Mouse (Mus musculus): ENCODE data around the gene C1ra. TPM values are rescaled to one million over a fixed set of nuclear protein-coding genes. Genes with fewer than 3 reads are reported as not detected.
"Not testable (repeated sequence)": the region's sequence is repeated elsewhere in the genome, so short reads cannot be mapped to it uniquely, and the experiment has no call there.

Gene C1ra
- polyA plus RNA-seq, 1 experiment from 2014 or later: 0.33 TPM

DNA sequence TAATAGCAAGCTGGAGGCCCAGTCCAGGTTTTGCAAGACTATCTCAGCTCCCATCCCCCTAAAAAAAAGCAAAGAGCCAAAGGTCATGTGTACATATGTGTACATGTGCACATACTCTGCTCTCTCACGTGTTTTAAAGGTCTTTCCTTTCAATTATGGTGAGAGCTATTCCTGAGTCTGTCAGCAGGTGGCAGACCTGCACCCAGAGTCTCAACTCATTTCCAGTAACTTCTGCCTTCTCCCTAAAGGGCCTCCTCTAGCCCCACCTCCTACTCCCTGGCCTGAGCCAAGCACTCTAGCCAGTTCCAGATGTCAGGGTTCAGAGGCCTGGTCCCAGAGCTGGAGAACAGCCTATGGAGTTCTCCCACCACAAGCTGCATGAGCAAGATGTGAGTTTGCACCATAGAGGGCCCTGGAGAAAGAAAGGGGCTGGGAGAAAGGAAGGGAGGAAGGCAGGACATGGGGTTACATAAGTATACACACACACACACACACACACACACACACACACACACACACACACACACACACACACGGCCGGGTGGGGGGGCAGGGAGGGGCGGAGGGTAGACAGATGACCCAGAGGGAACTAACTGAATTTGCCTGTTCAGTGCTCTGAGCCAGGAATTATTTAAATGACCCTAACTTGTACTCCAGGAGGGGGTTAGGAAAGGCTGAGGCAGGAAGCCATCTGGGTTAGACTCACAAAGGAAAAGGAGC is 19.2 kb upstream of the C1ra start, which contains the start of gene C1rl:
Gene C1rl (plus strand): TSS at position 272 of the 720 bp plus-strand sequence.
- Histone ChIP-seq H3K27ac (peak within 1 kb of the TSS; percentile 69; the same call in 1 of the 2 replicates), H3K27me3 (ENCODE audit: insufficient read depth, poor library complexity, severe bottlenecking) (no peaks in the 10 kb centered on the region), H3K36me3 (no peaks in the 10 kb centered on the region), H3K4me1 (replicated peaks) (peaks cover 4% of the 10 kb centered on the region), H3K9me3 (0 out of 2 replicates have a peak, but pooled peaks cover 3% of the 10 kb centered on the region), H3K4me3 (no peak within 1 kb of the TSS)
- 51% methylated on average over 4 of the region's 4 CpGs for WGBS
- DNase-seq (ENCODE audit: low spot score): peak; percentile 76

DNA sequence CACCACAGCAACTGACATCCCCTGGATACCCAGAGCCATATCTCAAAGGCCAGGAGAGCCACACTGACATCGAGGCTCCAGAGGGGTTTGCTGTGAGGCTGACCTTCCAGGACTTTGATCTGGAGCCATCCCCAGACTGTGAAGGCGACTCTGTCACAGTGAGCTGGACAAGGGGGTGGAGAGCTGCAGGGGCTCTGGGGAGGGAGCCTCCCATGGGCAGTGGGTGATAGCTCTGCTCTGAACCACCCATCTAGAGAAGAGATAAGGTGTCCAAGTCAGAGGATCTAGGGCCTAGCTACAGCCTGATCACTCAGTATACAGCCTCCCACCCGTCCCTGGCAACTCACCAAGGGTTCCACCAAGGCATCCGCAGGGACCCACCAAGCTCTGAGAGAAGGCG is 18.3 kb upstream of the C1ra start:
- peak overlapping the region; percentile 36; the same call in 1 of the 2 replicates for H3K27ac ChIP-seq
- no peak for DNase-seq (ENCODE audit: low spot score)
- peaks cover 4% of the 10 kb centered on the region for H3K4me1 ChIP-seq (replicated peaks)
- H3K4me3 ChIP-seq: no peak overlapping the region
- WGBS: 86% methylated on average over 5 of the region's 5 CpGs
- H3K9me3 ChIP-seq: 0 out of 2 replicates have a peak, but pooled peaks cover 3% of the 10 kb centered on the region
- H3K36me3 ChIP-seq: no peaks in the 10 kb centered on the region
- H3K27me3 ChIP-seq (ENCODE audit: insufficient read depth, poor library complexity, severe bottlenecking): no peaks in the 10 kb centered on the region

DNA sequence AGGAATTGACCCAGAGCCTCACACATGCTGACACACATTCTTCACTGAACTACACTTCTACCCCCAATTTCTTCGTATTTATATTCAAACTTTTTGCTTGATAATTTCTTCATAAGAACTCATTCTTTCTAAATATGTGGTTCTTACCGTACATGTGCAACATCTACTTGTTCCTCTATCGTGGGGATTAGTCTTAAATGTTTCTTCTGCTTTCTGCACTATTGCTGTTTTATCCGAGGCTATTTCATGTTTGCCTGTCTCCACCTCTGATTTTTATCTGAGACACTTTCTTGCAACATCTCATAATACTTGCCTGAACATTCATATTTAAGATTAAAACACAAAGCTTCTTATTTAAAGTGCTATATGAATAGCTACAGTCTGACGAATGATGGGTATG is 16.2 kb upstream of the C1ra start:
- Histone ChIP-seq H3K36me3 (no peaks in the 10 kb centered on the region), H3K9me3 (0 out of 2 replicates have a peak, but pooled peaks cover 3% of the 10 kb centered on the region), H3K27me3 (ENCODE audit: insufficient read depth, poor library complexity, severe bottlenecking) (no peaks in the 10 kb centered on the region), H3K4me3 (no peak overlapping the region), H3K4me1 (replicated peaks) (peaks cover 4% of the 10 kb centered on the region), H3K27ac (no peak overlapping the region)
- no peak for DNase-seq (ENCODE audit: low spot score)
- 93% methylated on average over 5 of the region's 5 CpGs for WGBS

DNA sequence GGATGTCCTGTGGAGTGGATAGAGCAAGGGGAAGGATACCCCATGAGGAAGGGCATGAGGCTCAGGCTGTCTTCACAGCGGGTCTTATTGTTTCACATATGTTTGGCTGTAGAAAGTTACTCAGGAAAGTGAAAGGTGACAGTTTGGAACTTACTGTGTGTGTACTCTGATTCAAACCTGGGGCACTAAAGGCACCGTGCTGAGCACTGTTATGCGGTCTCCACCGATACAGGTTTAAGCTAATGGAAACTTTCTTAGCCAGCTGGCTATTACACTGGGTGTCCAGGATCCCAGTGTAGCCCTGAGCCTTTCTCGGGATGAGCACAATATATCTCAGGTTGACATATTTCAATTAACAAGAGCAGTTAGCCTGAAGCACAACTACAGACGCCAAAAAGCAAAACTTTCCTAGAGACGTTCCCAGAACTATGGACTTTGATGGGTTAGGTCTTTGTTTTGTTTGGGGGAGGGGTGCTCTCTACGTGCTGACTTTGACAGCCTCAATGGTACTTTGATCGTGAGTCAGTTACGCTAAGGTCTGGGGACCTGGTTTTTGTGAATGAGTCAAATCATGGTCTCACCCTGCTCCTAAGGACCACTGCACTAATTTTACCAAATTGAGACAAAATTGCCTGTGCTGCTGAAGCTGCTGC is 12.2 kb upstream of the C1ra start:
- Histone ChIP-seq H3K9me3 (0 out of 2 replicates have a peak, but pooled peaks cover 3% of the 10 kb centered on the region), H3K27ac (no peak overlapping the region), H3K4me3 (no peak overlapping the region), H3K4me1 (replicated peaks) (no peaks in the 10 kb centered on the region), H3K27me3 (ENCODE audit: insufficient read depth, poor library complexity, severe bottlenecking) (no peaks in the 10 kb centered on the region), H3K36me3 (no peaks in the 10 kb centered on the region)
- DNase-seq (ENCODE audit: low spot score): no peak
- 41% methylated on average over 10 of the region's 10 CpGs for WGBS

DNA sequence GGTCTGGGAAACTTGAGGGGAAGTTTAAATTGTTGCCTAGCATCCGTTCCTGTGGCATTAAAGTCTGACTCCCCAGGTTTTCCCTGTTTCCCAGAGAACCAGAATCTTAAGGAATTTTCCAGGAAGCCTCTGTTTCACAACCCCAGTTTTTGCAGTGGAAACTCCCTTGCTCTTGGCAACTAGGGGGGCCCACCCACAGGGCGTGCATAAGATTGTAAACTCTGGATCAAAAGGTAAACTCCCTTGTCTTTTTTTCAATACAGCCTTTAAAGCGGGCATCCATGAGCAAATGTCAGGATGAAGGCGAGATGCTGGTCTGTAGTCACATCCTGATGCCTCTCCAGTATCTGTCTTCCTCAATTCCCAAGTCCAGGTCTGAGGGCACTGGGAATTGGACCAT is 10.7 kb upstream of the C1ra start:
- no peak for DNase-seq (ENCODE audit: low spot score)
- Histone ChIP-seq H3K36me3 (no peaks in the 10 kb centered on the region), H3K4me3 (no peak overlapping the region), H3K9me3 (no peaks in the 10 kb centered on the region), H3K27ac (no peak overlapping the region), H3K4me1 (replicated peaks) (no peaks in the 10 kb centered on the region), H3K27me3 (ENCODE audit: insufficient read depth, poor library complexity, severe bottlenecking) (no peaks in the 10 kb centered on the region)
- 86% methylated on average over 4 of the region's 4 CpGs for WGBS

DNA sequence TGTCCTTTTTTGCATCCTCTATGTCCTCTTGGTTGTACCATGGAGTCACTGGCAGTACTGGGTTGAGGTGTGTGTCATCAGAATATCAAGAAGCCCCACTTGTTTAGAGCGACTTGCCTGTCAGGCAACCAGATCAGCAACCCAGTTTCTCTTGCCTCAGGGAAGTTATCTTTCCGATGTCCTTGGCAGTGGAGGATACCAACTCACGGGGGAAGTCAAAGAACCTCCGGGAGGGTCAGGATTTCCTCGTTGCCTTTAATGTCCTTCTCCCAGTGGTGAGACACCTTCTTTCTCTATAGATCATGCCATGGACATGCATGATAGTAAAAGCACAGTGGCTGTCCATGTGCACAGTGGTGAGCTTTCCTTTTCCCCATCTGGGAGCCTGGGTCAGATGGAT is 10.2 kb upstream of the C1ra start:
- 87% methylated on average over 5 of the region's 5 CpGs for WGBS
- Histone ChIP-seq H3K27me3 (ENCODE audit: insufficient read depth, poor library complexity, severe bottlenecking) (no peaks in the 10 kb centered on the region), H3K4me3 (no peak overlapping the region), H3K27ac (no peak overlapping the region), H3K9me3 (no peaks in the 10 kb centered on the region), H3K4me1 (replicated peaks) (no peaks in the 10 kb centered on the region), H3K36me3 (no peaks in the 10 kb centered on the region)
- DNase-seq (ENCODE audit: low spot score): no peak

DNA sequence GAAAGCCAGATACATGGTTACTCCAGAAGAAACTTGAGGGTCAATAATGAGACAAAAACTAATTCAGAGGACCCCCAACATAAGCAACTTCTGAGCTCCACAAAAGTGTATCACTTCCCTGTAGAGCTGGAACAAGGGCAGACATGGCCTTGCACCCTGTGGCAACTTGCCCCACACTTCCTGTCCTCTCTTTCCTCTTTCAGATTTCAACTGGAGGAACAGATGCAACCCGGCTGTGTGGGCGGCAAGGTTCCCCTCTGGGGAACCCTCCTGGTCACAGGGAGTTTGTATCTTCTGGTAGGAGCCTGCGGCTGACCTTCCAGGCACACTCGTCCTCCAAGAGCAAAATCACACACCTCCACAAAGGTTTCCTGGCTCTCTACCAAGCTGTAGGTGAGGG is 7.2 kb upstream of the C1ra start:
- DNase-seq (ENCODE audit: low spot score): no peak
- Histone ChIP-seq H3K27me3 (ENCODE audit: insufficient read depth, poor library complexity, severe bottlenecking) (no peaks in the 10 kb centered on the region), H3K4me3 (no peak overlapping the region), H3K27ac (no peak overlapping the region), H3K36me3 (no peaks in the 10 kb centered on the region), H3K9me3 (no peaks in the 10 kb centered on the region), H3K4me1 (replicated peaks) (no peaks in the 10 kb centered on the region)
- WGBS: 67% methylated on average over 4 of the region's 4 CpGs

DNA sequence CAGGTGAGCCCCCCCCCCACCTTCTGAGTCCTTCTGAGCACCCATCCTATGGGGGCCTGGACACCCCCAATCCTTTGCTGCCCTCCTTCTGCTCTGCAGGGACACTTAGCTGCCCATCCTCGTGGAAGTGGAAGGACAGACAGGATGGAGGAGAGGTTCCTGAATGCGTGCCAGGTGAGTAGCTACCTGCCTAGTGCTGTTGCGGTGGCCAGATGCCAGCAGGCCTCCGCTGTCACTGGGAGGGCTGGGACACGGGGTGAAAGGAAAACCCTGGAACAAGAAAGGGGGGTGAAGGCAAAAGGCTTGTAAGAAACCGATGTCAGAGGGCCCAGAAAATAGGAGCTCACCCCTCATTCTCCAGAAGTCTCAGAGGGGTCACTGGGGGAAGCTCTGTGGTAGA is 5.2 kb upstream of the C1ra start:
- WGBS: 83% methylated on average over 6 of the region's 6 CpGs
- Histone ChIP-seq H3K27ac (no peak overlapping the region), H3K4me3 (no peak overlapping the region), H3K27me3 (ENCODE audit: insufficient read depth, poor library complexity, severe bottlenecking) (no peaks in the 10 kb centered on the region), H3K36me3 (no peaks in the 10 kb centered on the region), H3K9me3 (no peaks in the 10 kb centered on the region), H3K4me1 (replicated peaks) (no peaks in the 10 kb centered on the region)
- DNase-seq (ENCODE audit: low spot score): no peak

DNA sequence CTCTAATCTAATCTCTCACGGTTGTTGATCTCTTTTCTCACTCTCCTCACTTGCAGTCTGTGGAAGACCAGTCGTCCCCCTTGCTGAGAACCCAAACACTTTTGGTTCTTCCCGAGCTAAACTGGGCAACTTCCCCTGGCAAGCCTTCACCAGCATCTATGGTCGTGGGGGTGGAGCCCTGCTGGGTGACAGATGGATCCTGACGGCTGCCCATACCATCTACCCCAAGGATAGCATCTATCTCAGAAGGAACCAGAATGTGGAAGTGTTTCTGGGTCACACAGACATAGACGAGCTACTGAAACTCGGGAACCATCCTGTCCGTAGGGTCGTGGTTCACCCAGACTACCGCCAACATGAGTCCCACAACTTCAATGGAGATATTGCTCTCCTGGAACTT is 3.9 kb upstream of the C1ra start:
- no peaks in the 10 kb centered on the region for H3K27me3 ChIP-seq (ENCODE audit: insufficient read depth, poor library complexity, severe bottlenecking)

DNA sequence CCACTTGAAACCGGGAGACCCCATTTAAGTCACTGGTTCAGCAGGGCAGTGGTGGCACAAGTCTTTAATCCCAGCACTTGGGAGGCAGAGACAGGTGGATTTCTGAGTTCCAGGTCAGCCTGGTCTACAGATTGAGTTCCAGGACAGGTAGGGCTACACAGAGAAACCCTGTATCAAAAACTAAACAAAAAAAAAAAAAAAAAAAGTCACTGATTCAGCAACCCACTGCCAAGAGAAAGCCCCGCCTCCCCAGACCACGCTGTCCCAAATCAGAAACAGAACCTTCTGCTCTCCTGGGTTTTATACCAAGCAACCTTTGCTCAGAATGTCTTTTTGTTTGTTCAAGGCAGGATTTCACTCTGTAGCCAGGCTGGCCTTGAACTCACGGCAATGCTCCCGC is 3.0 kb upstream of the C1ra start:
- H3K27ac ChIP-seq; H3K36me3 ChIP-seq; DNase-seq (ENCODE audit: low spot score); H3K9me3 ChIP-seq; H3K4me1 ChIP-seq (replicated peaks); H3K27me3 ChIP-seq (ENCODE audit: insufficient read depth, poor library complexity, severe bottlenecking); H3K4me3 ChIP-seq: not testable (repeated sequence)
- 89% methylated on average over 5 of the region's 5 CpGs for WGBS

More for the DNA sequence above, 3.9 kb upstream of the C1ra start:
- H3K4me1 ChIP-seq (replicated peaks): no peaks in the 10 kb centered on the region
- 82% methylated on average over 10 of the region's 10 CpGs for WGBS
- no peak overlapping the region for H3K27ac ChIP-seq
- DNase-seq (ENCODE audit: low spot score): no peak
- H3K36me3 ChIP-seq: no peaks in the 10 kb centered on the region
- H3K9me3 ChIP-seq: no peaks in the 10 kb centered on the region
- H3K4me3 ChIP-seq: no peak overlapping the region

DNA sequence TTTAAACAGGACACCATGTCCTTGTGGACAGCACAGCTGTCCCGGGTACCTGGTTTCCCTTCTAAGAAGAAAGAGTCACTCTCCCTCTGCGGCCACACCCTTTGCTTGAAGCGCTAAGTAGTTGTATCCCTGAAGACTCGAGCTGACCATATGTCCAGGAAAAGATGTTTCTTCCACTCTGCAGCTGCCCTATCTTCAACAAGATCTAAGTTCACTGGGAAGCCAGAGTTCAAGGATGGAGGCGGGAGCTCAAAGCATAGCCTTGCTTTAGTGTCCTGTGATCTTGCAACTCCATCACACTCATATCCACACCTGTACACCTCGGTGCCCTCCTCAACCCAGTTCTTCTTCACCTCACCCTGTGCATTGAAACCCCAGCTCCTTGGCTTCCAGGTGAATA is 269 bp upstream of the C1ra start:
- Histone ChIP-seq H3K27ac (no peak overlapping the region), H3K4me3 (no peak overlapping the region), H3K27me3 (ENCODE audit: insufficient read depth, poor library complexity, severe bottlenecking) (no peaks in the 10 kb centered on the region), H3K9me3 (no peaks in the 10 kb centered on the region), H3K4me1 (replicated peaks) (no peaks in the 10 kb centered on the region), H3K36me3 (no peaks in the 10 kb centered on the region)
- WGBS: 68% methylated on average over 6 of the region's 6 CpGs
- no peak for DNase-seq (ENCODE audit: low spot score)

DNA sequence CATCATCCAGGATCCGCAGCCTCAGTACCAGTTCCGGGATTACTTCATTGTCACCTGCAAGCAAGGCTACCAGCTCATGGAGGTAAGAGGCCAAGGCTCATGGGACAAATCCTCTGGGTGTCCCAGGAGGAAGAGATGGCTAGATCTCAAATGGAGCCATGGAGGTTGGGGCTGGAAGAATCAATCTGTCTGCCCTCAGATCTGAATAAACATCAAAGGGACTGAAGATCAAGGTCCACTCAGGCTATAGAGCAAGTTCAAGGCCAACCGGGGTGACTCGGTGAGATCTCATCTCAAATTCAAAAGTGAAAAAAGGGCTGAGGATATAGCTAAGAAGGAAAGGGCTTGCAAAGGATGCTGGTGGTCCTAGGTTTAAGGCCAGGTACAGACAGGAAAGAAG is 5.5 kb downstream of the C1ra start:
- WGBS: 90% methylated on average over 4 of the region's 4 CpGs
- not testable (repeated sequence) for H3K4me3 ChIP-seq; H3K27me3 ChIP-seq (ENCODE audit: insufficient read depth, poor library complexity, severe bottlenecking); H3K36me3 ChIP-seq; H3K4me1 ChIP-seq (replicated peaks); H3K9me3 ChIP-seq; H3K27ac ChIP-seq; DNase-seq (ENCODE audit: low spot score)

DNA sequence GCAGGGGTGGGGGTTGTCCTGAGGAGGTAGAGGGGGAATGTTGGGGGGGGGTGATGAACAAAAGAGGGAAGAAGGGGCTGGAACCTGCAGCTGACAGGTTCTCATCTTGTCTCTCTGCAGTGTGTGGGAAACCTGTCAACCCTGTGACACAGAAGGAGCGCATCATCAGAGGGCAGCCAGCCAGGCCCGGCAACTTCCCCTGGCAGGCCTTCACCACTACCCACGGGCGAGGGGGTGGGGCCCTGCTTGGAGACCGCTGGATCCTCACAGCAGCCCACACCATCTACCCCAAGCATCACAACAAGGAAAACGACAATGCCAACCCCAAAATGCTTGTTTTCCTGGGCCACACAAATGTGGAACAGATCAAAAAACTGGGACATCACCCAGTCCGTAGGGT is 9.9 kb downstream of the C1ra start:
- H3K27ac ChIP-seq; H3K4me1 ChIP-seq (replicated peaks); DNase-seq (ENCODE audit: low spot score); H3K36me3 ChIP-seq; H3K9me3 ChIP-seq; H3K27me3 ChIP-seq (ENCODE audit: insufficient read depth, poor library complexity, severe bottlenecking); H3K4me3 ChIP-seq: not testable (repeated sequence)
- 74% methylated on average over 7 of the region's 7 CpGs for WGBS

Data from hindbrain, embryonic 10.5 days (tissue).